9 mouse cellular contexts compared by ENCODE assay signal in the genomic region with DNA sequence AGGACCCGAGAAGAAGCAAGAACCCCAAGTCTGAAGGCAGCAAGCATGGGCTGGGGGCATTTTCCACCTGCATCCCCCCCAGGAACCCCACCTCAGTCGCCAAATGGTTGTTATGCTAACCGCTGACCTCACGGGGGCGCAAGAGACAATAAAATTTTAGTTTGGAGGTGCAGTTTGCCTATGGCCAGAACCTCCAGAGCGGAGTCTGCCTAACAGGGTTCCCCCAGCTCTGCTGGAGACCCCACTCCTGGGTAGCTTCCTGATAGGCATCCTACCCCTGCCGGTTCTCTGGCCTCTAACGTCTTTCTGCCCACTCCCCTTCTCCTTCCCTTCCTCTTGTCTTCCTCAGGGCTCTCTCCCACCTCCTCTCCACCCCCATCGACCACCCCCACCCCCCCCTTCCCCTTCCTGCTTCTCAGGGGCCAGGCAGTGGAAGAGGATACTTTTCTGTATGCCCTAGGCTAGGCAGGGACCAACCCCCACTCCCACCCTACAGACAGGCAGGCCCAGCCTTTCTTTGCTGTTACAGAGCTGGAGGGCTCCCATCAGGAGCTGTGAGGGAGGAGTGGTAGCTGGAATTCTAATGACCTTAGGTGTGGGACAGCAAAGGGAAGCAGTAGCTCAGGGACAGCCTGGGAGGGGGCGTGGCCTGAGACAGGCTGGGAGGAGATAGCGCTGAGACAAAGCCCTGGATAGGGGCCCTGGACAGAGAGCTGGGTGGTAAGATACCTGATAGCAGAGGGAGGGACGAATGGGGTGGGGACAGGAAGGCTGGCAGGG. TPM values are rescaled to one million over a fixed set of nuclear protein-coding genes. Genes with fewer than 3 reads are reported as not detected.
DNase-seq lines count a peak whose midpoint lies in the region; ATAC-seq and TF ChIP-seq lines count a peak whose summit lies in the region.
"Had no signal": no experiment of that assay in that cellular context is flagged by ENCODE, and none has a peak within 500 bp of the region (broad histone marks: within the 10 kb centered on the region; RNA-seq: fewer than 3 reads in every experiment).

No protein-coding gene starts in this region.

- 7% methylated on average over 12 of the region's 12 CpGs for WGBS in bone marrow, adult 2 months

- H3K4me1 ChIP-seq in G1E (ENCODE audit: insufficient read depth, low read depth, low read length) = no peaks in the 10 kb centered on the region; the same call in 1 of the 2 replicates
- H3K4me1 ChIP-seq in bone marrow, adult 2 months (ENCODE audit: control insufficient read depth, insufficient read depth, low read length) = no peaks in the 10 kb centered on the region

- peak; percentile 22 for DNase-seq in G1E (ENCODE audit: low spot score)
- peak; percentile 66 to 75 for DNase-seq in heart, postnatal 36 days
- peak; percentile 55 to 64 for DNase-seq in layer of hippocampus, postnatal 14 days (ENCODE audit: low spot score in 2 of 2)
- DNase-seq in lung, postnatal 14 days = peak; percentile 69
- DNase-seq in right cerebral cortex, postnatal 10 days (ENCODE audit: low spot score in 2 of 2) = peak; percentile 39 to 69

- no peaks in the 10 kb centered on the region for H3K9me3 ChIP-seq in G1E (replicated peaks)

- no peak overlapping the region for H3K4me3 ChIP-seq in G1E (ENCODE audit: low read depth, low read length)
- no peak overlapping the region for H3K4me3 ChIP-seq in bone marrow, adult 2 months (replicated peaks; ENCODE audit: control insufficient read depth, low read depth, low read length)

- no peak overlapping the region for H3K27ac ChIP-seq in bone marrow, adult 2 months (ENCODE audit: control insufficient read depth, insufficient read depth, low read depth, low read length, poor library complexity)

- 0 out of 2 replicates have a peak, but pooled peaks have one; percentile 25 for TF ChIP-seq CTCF in G1E (IDR thresholded peaks at IDR 0.05; ENCODE audit: low read depth, low read length)
- TF ChIP-seq CTCF in bone marrow, adult 2 months (IDR thresholded peaks at IDR 0.05; ENCODE audit: control insufficient read depth, insufficient read depth, low read length) = peak; percentile 37; the same call in 1 of the 2 replicates

- TF ChIP-seq POLR2A in bone marrow, adult 2 months (IDR thresholded peaks at IDR 0.05; ENCODE audit: borderline replicate concordance, control insufficient read depth, low read depth, low read length) = no peak

- H3K27me3 ChIP-seq in G1E (ENCODE audit: insufficient read depth, low read length) = peaks cover 15% of the 10 kb centered on the region

- ATAC-seq in G1E (ENCODE audit: extremely low read depth, insufficient number of reproducible peaks, low FRiP score, poor library complexity, severe bottlenecking) = no peak
- 0 out of 2 replicates have a peak, but pooled peaks have one; percentile 23 for ATAC-seq in erythroblast, adult 5-6 weeks (replicated peaks; ENCODE audit: low FRiP score, poor library complexity, severe bottlenecking)
- no peak for ATAC-seq in activated CD4-positive, CD25-positive, alpha-beta regulatory T cell, adult 4 months

- intact Hi-C loops in heart, postnatal 36 days (cut with DNase I) = loop anchor here (1.0 kb wide), 1 partner anchor 61 kb away; no protein-coding TSS in a partner anchor

- no peaks in the 10 kb centered on the region for H3K36me3 ChIP-seq in G1E (replicated peaks)

RNA-seq across cellular contexts. Expression of a gene that starts 55.8 kb away (rescaled TPM):
- total RNA-seq in G1E (2014; fragmentation: Nextera tagmentation) (not detected in 2 replicates), G1E (2017) (under 0.01 and 0.27 TPM in 2 replicates)
- polyA plus RNA-seq in G1E (2012) = not detected in 2 replicates
- polyA plus RNA-seq in bone marrow, adult 2 months (2011; ENCODE audit: insufficient read depth, insufficient read length, low replicate concordance, missing spikeins) = 1.8 and 43.1 TPM in 2 replicates
- total RNA-seq in erythroblast, adult 5-6 weeks (2015; ENCODE audit: low replicate concordance) = not detected in 2 replicates
- total RNA-seq in erythroblast, adult 5-6 weeks (2017; ENCODE audit: low replicate concordance) = not detected in 2 replicates
- total RNA-seq in heart, postnatal 36 days (2021) = 10 to 100 TPM; 78.1 to 89.2 TPM
- 100 to 1,000 TPM; 132 to 227 TPM for total RNA-seq in layer of hippocampus, postnatal 14 days (2021)
- polyA plus RNA-seq in activated CD4-positive, CD25-positive, alpha-beta regulatory T cell, adult 4 months (2017; shearing (Covaris generic)) = under 1 TPM in 1 of 2 experiments, not detected in 1; 0.24 TPM

RNA-seq across cellular contexts. Expression of a gene that starts 58.9 kb away (rescaled TPM):
- total RNA-seq in G1E (2014; fragmentation: Nextera tagmentation) (not detected in 2 replicates), G1E (2017) (under 0.01 TPM in 1 of 2 replicates, not detected in the other)
- polyA plus RNA-seq in G1E (2012) = not detected in 2 replicates
- polyA plus RNA-seq in bone marrow, adult 2 months (2011; ENCODE audit: insufficient read depth, insufficient read length, low replicate concordance, missing spikeins) = not detected in 2 replicates
- not detected in 2 replicates for total RNA-seq in erythroblast, adult 5-6 weeks (2015; ENCODE audit: low replicate concordance)
- not detected in 2 replicates for total RNA-seq in erythroblast, adult 5-6 weeks (2017; ENCODE audit: low replicate concordance)
- under 1 TPM in 1 of 2 experiments, not detected in 1; 0.08 TPM for total RNA-seq in heart, postnatal 36 days (2021)
- under 1 TPM; 0.09 to 0.12 TPM for total RNA-seq in layer of hippocampus, postnatal 14 days (2021)
- polyA plus RNA-seq in activated CD4-positive, CD25-positive, alpha-beta regulatory T cell, adult 4 months (2017; shearing (Covaris generic)) = not detected
- polyA plus RNA-seq: gonadal fat pad, adult 2 months had no signal

Comparison
In these comparisons a context has a peak if more than half of its experiments do, and no peak if none do; other contexts are left out.
1. RNA of a gene that starts 55.8 kb away (total RNA-seq): 132 to 227 TPM in layer of hippocampus, postnatal 14 days and 78.1 to 89.2 TPM in heart, postnatal 36 days; under 0.01 to 0.27 TPM in G1E and not detected in erythroblast, adult 5-6 weeks; every median in the first group is over 10 times any median in the second.
2. Peak in every context shown above with its lines, with median percentiles within 50 percentile points of each other: DNase-seq.